Mouse (Mus musculus) CH12.LX (cell line): ENCODE measurements around the gene Triobp.

ENCODE experiments used
- BHLHE40 ChIP-seq: IDR thresholded peaks from 2 replicates; pipeline ENCODE4 v1.6.1; 2011; ENCODE audit warnings: mild to moderate bottlenecking, low read depth, low read length, improper control_type of control experiment
- CHD1 ChIP-seq: IDR thresholded peaks from 2 replicates; pipeline ENCODE4 v1.6.1; 2012; ENCODE audit warnings: low read depth, low read length, improper control_type of control experiment, inconsistent platforms
- CTCF ChIP-seq, 2 experiments: IDR thresholded peaks in 1 of 2; conservative IDR thresholded peaks in 1 of 2; 2 replicates each; pipeline ENCODE4 v1.5.1; 2011 to 2012; ENCODE audit warnings: low read depth in 2 of 2, low read length in 2 of 2, improper control_type of control experiment in 1 of 2, inconsistent platforms in 1 of 2, mild to moderate bottlenecking in 1 of 2, moderate library complexity in 1 of 2
- MAFK ChIP-seq: IDR thresholded peaks from 2 replicates; pipeline ENCODE4 v1.6.1; 2011; ENCODE audit warnings: low read length, improper control_type of control experiment; ENCODE audit not compliant: insufficient replicate concordance
- POLR2A ChIP-seq: IDR thresholded peaks from 2 replicates; pipeline ENCODE4 v1.6.1; 2011; ENCODE audit warnings: low read depth, mild to moderate bottlenecking, improper control_type of control experiment, low read length

GRCm38 (mm10) chr15:78990970-78991525, 43.5 kb downstream of the Triobp start:
- TF ChIP-seq POLR2A (no peak), BHLHE40 (no peak), CTCF (conservative IDR thresholded peaks at IDR 0.05 in 1 of 2, IDR thresholded peaks at IDR 0.05 in 1 of 2; ENCODE audit: low read depth in 2 of 2, low read length in 2 of 2) (no peak), MAFK (no peak), CHD1 (no peak)
